Mouse (Mus musculus) limb, embryonic 15.5 days (tissue): ENCODE results near the gene Usp43. TPM values are rescaled to one million over a fixed set of nuclear protein-coding genes. Genes with fewer than 3 reads are reported as not detected.

ENCODE experiments used
- polyA plus RNA-seq: library from polyadenylated mRNA; unstranded; fragments of >200 nt; fragmentation: Nextera tagmentation; extraction: Ambion mirVana; gene quantifications from 2 replicates; pipeline ENCODE4 v1.2.1, GENCODE M21; 2015

Usp43 gene
- polyA plus RNA-seq, 1 experiment from 2014 or later = 0.96 TPM

Other genes with a start within 250 kb of the Usp43 start
- not detected in 2 replicates for gene Rcvrn, start 226.8 kb downstream of the Usp43 start, polyA plus RNA-seq
- 0.09 and 0.10 TPM in 2 replicates for gene Glp2r, start 151.0 kb downstream of the Usp43 start, polyA plus RNA-seq
- gene Gsg1l2, start 147.5 kb downstream of the Usp43 start, polyA plus RNA-seq = not detected in 2 replicates
- 6.1 and 15.4 TPM in 2 replicates for gene Dhrs7c, start 124.0 kb downstream of the Usp43 start, polyA plus RNA-seq
- gene Cfap52, start 43.5 kb upstream of the Usp43 start, polyA plus RNA-seq = 0.74 and 1.8 TPM in 2 replicates
- 58.0 and 64.4 TPM in 2 replicates for gene Stx8, start 44.0 kb upstream of the Usp43 start, polyA plus RNA-seq